Mouse (Mus musculus): ENCODE data around the gene Lrrc73.

- peak; percentile 69 for TF ChIP-seq CTCF (IDR thresholded peaks at IDR 0.05; ENCODE audit: low read depth)
- no peak for TF ChIP-seq EP300 (IDR thresholded peaks at IDR 0.05; ENCODE audit: low read depth)
These were observed 520 bp upstream of the Lrrc73 start for GRCm38 (mm10) chr17:46252571-46253451.
